Mouse (Mus musculus): ENCODE measurements around the gene Ctcf.

Ctcf gene

DNA sequence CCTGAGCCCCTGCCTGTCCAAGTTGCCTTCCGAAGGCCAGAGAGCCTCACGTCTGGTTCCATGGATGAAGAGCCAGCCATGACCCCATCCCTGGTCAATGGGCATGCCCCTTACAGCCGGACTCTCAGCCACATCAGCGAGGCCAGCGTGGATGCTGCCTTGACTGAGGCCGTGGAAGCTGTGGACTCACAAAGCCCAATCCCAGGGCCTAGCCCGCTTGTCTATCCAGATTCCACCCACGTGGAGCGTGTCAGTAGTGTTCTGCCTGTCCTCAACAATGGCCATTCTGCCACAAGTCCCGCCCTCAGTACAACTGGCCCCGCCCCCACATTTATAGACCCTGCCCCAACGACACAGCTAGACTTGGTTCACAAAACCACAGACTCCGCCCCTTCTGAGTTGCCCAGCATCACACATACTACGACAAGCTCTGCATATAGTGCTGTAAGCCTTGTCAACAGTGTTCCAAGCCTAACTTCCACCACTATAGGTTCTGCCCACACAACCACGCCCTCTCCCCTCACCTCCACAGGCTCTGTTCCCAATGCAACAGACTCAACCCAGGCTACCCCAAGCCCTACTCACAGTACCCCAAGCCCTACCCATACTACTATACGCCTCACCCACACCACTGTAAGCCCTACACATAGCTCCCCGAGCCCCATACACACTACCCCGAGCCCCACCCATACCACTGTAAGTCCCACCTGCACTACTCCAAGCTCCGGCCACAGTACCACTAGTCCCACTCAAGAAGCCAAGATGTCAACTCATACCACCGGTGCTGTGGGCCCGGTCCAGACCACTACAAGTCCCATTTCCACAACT is 18.7 kb upstream of the Ctcf start:
- no peak for DNase-seq (ENCODE audit: low read depth in 1 of 2, low spot score in 2 of 2)

DNA sequence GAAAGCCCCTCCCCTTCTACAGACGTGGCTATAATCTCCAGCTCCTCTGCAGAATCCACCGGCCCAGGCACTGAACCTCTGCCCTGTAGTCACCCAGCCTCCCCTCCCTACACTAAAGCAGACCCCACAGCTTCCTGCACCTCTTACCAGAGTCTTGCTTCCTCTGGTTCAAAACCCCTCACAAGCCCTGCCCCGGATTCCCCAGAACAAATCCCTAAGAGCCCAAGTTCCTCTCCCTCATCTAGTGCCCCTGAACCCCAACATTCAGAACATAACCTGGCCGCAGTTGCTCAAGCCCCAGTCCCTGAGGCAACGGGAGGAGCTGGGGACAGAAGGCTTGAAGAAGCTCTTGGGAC is 18.1 kb upstream of the Ctcf start:
- no peak for DNase-seq (ENCODE audit: low read depth in 1 of 2, low spot score in 2 of 2)

DNA sequence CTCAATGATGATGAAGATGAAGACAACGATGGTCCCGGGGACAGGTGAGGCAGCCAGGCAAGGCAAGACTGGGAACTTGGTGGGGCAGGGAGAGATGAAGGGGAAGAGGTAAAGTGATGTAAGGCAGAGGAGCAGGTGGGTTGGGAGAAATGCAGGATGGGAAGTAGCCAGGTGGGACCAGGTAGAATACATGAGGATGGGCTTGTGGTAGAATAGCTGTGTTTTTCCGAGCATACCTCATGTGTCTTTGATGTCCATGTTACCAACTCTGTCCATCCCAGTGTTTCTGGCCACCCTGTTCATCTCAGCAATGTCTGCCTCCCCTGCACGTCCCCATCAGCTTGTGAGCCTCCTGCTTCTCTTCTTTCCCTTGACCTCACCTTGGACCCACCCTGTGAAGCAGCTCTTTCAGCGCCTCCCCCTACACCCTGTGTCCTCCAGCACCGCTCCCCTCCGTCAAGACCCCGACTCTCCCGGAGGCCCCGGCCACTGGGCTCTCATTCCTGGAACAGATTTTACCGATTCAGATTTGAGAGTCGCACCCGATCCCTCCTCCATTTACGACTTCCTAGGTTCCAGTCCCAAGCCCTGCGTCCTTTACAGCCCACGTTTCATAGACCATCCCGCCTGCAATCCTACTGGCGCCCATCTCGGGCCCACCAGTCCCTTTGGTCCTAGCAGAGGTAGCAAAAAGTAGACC is 17.3 kb upstream of the Ctcf start:
- no peak for DNase-seq (ENCODE audit: low read depth in 1 of 2, low spot score in 2 of 2)

DNA sequence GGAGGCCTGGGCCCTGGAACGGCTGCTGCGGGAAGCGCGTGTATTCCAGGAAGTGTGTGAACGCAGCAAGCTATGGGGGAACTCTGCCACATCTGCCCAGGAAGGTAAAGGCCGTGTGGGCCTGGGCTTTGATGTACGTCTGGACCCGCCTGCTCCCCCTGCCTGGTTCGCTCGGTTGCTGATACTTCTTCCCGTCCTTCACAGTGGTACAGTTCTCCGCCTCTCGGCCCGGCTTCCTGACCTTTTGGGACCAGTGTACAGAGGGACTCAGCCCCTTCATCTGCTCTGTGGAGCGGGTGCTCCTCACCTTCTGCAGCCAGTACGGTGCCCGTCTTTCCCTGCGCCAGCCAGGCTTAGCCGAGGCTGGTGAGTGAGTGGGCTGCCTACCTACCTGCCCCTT is 16.2 kb upstream of the Ctcf start:
- DNase-seq (ENCODE audit: low read depth in 1 of 2, low spot score in 2 of 2) = no peak

DNA sequence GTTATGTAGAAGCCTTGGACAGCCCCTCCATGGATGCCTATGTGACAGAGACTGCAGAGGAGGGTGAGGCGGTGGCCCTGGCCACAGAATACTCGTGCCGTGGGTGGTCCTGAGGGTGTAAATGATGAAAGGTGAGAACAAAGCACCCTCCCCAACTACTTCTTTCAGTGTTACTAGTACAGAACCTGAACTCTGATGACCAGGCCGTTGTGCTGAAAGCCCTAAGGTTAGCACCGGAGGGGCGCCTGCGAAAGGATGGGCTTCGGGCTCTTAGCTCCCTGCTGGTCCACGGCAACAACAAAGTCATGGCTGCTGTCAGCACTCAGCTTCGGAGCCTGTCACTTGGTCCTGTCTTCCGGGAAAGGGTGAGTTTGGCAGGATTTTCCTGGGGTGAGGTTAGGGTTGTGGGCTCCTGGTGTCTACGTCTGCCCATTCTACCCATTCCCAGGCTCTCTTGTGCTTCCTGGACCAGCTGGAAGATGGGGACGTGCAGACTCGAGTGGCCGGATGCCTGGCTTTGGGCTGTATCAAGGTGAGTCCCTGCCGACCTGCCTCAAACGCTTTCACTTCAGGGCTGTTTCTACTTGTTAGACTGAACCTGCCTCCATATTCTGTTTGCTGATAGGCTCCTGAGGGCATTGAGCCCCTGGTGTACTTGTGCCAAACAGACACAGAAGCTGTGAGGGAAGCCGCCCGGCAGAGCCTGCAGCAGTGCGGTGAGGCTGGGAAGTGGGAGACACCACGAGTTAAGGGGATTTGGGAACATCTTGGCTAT is 15.2 kb upstream of the Ctcf start:
- DNase-seq (ENCODE audit: low read depth in 1 of 2, low spot score in 2 of 2) = no peak

DNA sequence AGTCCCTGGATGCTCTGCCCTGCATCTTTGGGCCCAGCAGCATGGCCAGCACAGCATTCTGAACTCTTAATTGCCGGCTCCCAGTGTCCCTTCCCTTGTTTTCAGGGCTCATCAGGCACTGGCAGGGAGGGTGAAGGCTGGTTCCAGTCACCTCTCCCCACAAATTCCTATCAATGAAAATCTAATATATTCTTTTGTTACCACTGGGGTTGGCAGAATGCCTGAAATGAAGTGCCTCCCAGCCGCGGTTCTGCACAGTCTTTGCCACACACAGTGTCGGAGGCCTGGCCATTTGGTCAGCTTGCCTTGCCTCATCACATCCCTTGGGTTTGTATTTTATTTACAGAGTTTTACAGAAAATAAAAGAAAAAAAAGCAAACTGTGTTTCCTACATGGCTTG is 14.5 kb upstream of the Ctcf start:
- DNase-seq (ENCODE audit: low read depth in 1 of 2, low spot score in 2 of 2) = no peak

DNA sequence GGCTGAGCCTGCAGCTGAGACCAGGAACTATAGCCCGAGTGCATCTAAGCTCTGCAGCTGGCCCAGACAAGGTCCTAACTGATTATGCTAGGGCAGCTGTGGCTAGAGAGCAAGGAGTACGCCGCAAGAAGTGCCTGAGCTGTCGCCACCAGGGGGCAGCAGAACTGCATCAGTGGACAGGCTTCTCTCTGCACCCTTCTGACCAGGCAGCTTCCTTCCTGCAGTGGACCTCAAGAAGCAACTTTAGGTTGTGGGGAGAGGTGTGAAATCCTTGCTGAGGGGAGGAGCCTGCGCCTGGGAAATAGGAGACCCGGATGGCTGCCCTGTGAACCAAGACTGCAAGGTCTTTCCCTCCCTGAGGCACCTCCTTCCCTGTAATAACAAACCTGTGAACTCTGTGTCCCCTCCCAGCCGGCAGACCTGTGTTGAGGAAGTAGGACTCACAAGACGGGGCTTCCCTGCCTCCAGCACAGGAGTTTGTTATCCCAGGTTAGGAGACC is 13.9 kb upstream of the Ctcf start:
- peak; percentile 71 to 87 for DNase-seq (ENCODE audit: low read depth in 1 of 2, low spot score in 2 of 2)

DNA sequence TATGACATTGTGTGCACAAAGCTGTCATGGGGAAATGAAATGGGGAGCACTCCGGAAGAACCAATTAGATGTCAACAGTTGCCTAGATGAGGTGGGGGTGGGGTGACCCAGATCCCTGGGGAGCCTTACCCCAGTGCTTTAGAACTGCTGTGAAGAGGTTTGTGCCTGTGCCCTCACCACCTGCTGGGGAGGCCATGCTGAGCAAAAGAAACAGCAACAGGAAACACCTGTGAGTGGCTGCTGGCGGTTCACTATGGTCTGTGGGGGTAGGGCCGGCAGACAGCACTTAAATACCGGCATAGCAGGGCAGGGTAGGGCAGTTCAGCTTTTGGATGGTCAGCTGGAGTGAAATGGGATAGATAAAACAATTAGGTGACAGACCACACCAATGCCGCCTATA is 13.2 kb upstream of the Ctcf start:
- DNase-seq (ENCODE audit: low read depth in 1 of 2, low spot score in 2 of 2) = no peak

DNA sequence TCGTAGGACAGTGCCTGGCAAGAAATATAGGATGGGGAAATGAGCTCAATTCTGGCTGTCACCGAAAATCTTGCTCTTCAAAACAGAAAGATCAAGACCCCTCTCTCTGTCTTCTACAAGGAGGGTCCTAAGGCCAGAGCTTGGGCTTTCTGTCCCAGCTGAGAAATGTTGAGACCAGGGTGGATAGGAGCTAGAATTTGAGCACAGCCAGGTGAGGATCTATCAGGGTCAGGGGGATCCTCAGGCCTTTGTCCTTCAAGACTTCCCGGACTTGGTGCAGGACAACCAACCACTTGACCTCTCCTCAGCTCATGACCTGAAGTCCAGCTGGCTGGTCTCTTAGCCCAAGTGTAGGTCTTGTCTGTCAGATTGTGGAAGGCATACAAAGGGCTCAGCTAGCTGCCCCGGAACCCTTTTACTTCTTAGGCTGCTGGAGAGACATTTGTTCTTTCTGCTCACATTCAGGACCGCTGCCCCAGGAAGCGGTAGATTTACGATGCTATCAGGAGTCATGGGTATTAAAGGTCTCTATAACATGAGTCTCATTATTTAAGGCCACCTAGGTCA is 12.6 kb upstream of the Ctcf start:
- DNase-seq (ENCODE audit: low read depth in 1 of 2, low spot score in 2 of 2) = no peak

DNA sequence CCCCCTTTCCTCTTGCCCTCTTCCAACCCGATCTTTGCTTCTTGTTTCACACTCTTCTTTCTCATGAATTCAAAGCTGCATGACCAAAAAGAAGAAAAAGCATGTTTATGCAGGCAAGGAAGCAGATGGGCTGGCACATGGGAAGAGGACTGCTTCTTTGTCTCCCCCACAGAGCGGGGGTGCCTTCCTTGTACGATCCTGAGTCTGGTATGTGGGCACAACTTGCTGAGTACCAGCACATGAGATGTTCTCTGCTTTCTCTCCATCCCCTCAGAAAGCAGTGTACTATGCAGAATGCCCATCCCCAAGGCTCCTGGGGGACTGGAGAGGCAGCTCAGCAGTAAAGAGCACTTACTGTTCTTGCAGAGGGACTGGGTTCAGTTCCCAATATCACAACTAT is 12.0 kb upstream of the Ctcf start:
- DNase-seq (ENCODE audit: low read depth in 1 of 2, low spot score in 2 of 2) = no peak

DNA sequence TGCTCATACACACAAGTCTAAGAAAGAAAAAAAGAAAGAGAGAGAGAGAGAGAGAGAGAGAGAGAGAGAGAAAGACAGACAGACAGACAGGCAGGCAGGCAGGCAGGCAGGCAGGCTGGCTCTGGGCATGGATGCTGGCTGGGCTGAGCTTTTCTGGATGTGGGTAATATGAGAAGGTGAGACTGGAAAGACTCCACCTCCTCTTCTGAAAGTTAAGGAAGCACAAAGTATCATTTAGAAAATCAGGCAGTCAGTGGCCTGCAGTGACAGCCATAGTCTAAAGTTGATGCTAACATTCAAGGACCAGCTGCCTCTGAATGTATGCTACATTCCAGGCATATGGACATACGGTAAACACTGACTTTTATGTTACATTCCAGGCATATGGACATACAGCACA is 11.5 kb upstream of the Ctcf start:
- no peak for DNase-seq (ENCODE audit: low read depth in 1 of 2, low spot score in 2 of 2)

DNA sequence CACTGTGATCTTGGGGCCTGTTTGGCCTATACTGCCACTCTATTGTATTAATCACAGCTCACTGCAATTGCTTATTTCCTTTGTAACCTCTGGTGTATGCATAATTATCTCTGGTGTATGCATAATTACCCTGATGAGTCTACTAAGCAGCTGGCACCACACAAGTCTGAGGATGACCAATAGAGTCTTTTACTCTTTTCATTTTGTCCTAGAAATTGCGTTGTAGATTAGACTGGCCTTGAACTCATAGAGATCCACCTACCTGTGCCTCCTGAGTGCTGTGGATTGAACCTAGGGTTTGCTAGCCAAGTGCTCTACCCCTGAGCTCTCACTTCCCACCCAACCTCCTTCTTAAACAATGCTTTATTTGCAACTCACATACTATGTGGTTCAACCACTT is 10.3 kb upstream of the Ctcf start:
- DNase-seq (ENCODE audit: low read depth in 1 of 2, low spot score in 2 of 2) = no peak

DNA sequence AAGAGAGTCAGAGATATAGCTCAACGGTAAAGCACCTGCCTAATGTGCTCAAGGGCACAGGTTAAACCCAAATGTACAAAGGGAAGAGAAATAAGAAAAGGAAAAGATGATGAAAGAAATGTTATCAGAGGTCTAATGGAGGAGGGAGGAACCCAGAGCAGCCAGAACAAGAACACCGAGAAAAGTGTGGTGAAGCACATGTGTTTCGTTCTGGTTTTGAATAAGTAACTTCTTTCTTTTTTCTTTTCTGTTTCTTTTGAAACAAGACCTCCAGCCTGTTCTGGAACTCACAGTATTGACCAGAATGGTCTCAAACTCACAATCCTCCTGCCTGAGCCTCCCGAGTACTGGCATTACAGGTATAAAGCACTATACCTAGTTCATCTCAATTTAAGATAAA is 7.0 kb upstream of the Ctcf start:
- no peak for DNase-seq (ENCODE audit: low read depth in 1 of 2, low spot score in 2 of 2)

DNA sequence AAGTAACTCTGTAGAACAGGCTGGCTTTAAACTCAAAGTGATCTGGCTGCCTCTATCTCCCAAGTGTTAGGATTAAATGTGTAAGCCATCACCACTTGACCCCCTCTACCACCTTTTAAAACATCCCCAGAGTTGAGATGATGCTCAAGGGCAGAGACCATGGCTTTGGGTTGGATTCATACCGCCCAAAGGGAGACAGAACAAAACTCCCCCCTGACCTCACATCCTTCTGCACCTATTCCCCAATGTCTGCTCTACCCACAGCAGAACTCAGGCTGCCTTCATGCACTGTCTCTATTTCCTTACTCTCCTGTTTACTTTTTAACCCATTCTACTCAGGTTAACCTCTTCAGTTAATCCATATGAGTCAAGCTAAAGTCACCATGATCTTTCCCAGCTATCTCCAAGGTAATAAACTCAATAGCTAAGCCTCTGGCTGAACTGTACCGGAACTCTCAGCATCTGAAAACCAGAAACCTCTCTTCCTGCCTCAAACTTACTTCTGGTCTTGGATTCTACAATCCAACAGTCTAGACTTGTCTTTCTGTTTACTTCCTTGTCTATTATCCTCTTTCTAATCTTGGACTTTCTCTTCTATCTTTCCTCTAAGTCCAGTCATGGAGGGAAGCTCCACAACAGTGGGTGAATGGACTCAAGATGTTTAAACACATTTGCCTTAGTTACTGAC is 1.5 kb upstream of the Ctcf start:
- DNase-seq (ENCODE audit: low read depth in 1 of 2, low spot score in 2 of 2) = no peak

DNA sequence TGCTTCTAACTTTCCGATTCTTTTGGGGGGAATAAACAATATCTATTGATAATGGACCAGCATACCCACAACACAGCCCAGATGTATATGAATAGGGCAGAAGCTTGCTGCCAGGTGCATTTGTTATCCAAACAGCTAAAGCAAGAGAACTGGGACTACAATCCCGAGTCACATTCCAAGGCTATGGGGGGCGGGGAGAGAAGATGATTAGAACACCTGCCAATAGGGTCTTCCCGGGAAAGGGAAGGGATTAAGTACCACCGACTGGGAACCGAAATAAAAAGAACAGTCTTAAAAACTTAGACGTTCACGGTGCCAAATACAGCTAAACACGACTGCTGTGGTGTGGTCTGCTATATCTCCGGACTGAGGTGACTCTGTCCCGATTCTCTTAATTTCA is 887 bp upstream of the Ctcf start:
- DNase-seq (ENCODE audit: low read depth in 1 of 2, low spot score in 2 of 2) = no peak

DNA sequence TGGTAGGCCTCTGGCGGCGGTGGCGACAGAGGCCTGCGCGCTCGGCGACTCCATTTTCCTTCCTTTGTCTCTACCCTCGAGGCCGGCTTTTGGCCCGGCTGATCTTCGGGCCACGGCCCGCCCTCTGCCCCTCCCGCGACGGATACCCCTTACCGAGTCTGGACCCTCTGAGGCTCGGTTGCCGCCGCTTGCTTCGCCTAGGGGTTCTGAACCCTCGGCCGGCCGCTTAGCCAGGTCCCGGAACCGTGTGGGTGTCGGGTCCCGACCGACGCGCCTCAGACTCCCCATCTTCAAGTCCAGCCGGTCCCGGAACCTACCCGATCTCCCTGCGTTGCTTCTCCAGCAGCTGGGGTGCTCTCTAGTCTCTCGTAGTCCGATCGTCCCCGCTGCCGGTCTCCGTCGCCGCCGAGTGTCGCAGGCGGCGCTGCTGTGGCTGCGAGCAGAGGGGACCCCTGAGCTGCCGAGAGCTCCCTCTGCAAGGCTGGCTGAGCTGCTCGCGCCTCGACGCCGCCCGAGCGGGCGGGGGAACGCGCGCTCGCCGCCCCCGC is 669 bp downstream of the Ctcf start, which contains the start of gene Agrp:
Gene Agrp, minus strand, starts transcription at position 431 of the 548 bp plus-strand sequence.
- DNase-seq (ENCODE audit: low read depth in 1 of 2, low spot score in 2 of 2) = peak in 1 of 2 experiments; percentile 23

DNA sequence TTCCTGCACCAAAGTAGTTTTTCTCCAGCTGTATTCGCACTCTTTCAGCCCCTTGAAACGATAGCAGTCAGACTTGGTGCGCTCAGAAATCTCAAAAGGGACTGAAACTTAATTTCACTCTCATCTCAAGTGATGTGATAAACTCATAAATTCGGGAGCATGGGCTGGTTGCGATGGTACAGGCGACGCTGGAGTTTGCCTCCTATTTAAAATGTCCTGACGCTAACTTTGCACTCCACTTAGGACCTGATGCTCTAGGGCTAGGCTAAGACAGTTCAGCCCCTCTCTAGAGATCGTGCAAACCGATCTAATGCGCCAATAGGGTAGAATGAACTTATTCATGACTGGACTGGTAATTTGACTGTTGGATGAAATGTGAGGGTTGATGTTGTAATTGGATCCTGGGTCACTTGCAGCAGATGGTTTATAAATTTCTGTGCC is 1.3 kb downstream of the Ctcf start:
- DNase-seq (ENCODE audit: low read depth in 1 of 2, low spot score in 2 of 2) = no peak

DNA sequence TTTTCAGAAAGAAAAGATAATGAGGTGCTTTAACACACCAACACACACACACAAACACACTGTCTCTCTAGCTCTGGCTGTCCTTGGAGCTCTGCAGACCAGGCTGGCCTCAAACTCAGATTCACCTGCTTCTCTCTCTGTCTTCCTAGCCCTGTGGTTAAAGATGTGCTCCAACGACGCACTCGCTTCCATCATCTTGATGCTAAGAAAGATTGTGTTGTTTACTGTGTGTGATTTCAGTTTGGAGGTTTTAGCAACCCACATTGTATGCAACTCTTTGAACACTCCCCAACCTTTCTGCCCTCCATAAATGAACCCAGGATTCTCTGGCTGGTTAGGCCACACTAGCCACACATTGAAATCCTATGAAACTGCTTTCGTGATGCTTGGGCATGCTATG is 2.1 kb downstream of the Ctcf start:
- no peak for DNase-seq (ENCODE audit: low read depth in 1 of 2, low spot score in 2 of 2)

DNA sequence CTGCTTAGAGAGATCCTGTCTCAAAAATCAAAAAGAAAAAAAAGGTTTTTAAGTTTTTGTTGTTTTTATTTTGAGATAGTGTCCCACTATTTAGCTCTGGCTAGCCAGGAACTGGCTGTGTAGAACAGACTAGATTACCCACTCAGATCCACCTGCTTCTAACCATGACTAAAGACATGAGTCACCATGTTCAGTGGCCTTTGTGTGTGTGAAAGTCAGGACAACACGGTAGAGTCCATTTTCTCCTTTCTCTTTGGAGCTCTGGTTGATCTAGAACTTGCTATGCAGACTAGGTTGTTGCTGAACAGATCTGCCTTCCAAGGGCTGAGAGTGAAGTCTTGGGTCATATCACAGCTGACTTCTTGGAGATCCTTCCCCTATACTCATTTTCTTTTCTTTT is 3.5 kb downstream of the Ctcf start:
- DNase-seq (ENCODE audit: low read depth in 1 of 2, low spot score in 2 of 2) = no peak

DNA sequence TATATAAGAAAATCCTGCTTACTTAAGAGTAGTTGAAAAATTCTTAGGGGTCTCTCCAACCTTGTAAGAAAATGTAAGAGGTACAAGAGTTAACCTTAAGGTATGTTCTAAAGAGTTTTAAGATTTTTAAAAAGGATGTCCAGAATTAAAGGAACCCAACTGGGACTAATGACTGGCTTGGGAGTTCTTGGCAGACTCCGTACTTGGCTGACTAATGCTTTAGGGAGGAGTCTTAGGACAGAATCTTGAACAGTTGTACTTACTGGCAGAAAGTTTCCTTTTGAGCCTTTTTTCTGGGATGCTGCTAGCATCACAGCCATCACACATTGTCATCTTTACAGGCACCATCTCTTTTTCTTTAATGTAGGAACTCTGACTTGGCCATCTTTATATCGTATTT is 4.1 kb downstream of the Ctcf start:
- DNase-seq (ENCODE audit: low read depth in 1 of 2, low spot score in 2 of 2) = no peak

DNA sequence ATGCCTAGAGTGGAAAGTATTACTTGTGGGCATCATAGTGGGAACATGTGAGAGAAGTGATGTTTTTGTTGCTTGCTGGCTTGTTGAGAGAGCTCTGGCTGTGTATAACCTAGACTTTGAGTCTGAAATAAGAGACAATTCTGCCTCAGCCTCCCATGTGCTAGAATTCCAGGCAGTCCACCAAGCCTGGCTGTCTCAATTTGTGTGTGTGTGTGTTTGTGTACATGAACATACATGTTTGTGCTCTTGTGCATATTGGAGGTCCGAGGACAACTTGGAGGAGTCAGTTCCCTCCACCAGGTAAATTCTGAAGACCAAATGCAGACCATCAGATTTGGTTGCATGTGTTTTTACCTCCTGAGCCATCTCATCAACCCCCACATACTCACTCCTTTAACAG is 8.8 kb downstream of the Ctcf start:
- no peak for DNase-seq (ENCODE audit: low read depth in 1 of 2, low spot score in 2 of 2)

Measured in monocyte, adult 2 months (primary cell).